Mouse (Mus musculus) 416B (cell line): ENCODE data around the gene Acot4.
"Not testable (repeated sequence)": the region's sequence is repeated elsewhere in the genome, so short reads cannot be mapped to it uniquely, and the experiment has no call there.

Source experiments
- DNase-seq: peaks from one replicate; pipeline ENCODE4 v3.0.0; 2011; ENCODE audit warnings: low read depth

The Acot4 gene

GRCm38 (mm10) chr12:84077371-84077990 lies 39.3 kb downstream of the Acot4 start:
- DNase-seq, result no peak

DNA sequence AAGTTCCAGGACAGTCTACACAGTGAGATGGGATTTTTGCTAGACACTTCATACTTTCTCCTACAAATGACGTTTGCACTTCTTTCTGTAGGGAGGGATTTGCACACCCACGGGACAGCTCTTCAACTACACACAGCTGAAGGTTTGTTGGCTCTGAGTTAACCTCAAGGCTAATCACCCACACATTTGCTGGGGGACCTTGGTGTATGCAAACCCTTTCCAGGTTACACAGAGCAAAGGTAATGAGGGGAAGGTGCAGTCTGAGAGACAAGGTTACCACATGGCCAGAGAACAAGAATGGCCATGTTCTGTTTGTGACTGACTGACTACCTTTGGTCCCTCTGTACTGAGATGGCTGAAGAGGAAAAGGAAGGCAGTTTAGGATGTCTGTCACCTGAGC lies 45.7 kb downstream of the Acot4 start:
- DNase-seq, result no peak

DNA sequence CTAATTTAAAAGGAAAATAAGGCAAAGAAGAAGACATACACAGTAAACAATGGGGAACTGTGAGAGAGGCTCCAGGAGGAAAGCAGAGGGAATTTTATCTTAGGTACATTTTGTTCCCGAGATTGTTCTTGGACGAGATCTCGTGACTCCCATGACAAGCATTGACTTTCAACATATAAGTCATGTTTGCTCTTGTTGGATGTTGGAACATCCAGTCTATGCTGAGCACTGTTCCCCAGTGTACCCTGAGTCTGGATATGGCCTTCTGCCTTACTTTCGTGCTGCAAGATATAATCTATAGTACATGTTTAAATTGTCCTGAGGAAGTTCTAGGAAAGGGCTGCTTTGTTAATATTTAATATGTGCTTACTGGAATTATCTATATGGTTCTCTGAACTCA lies 46.4 kb downstream of the Acot4 start:
- DNase-seq, result no peak

GRCm38 (mm10) chr12:84094666-84095065 lies 56.5 kb downstream of the Acot4 start:
- DNase-seq, result not testable (repeated sequence)
